Mouse (Mus musculus): ENCODE data around the gene Whrn.

- TF ChIP-seq CTCF (IDR thresholded peaks at IDR 0.05; ENCODE audit: insufficient read depth, low read depth, low read length) (no peak), POLR2A (IDR thresholded peaks at IDR 0.05; ENCODE audit: insufficient read depth, low read depth, low read length) (no peak)
These were observed 84.6 kb downstream of the Whrn start for GRCm38 (mm10) chr4:63411222-63411621.
